In genomic region chr9:99421914-99422313, GRCm38 (mm10) we compare ENCODE assay signal across 29 mouse cellular contexts. TPM values are rescaled to one million over a fixed set of nuclear protein-coding genes. Genes with fewer than 3 reads are reported as not detected.
DNase-seq lines count a peak whose midpoint lies in the region; ATAC-seq and TF ChIP-seq lines count a peak whose summit lies in the region.
"Had no signal": no experiment of that assay in that cellular context is flagged by ENCODE, and none has a peak within 500 bp of the region (broad histone marks: within the 10 kb centered on the region; RNA-seq: fewer than 3 reads in every experiment).

No protein-coding gene starts in this region.

- no peaks in the 10 kb centered on the region for H3K27me3 ChIP-seq in ES-Bruce4 (ENCODE audit: control insufficient read depth, insufficient read depth, low read length, poor library complexity, severe bottlenecking)
- H3K27me3 ChIP-seq in stomach, postnatal 0 days (ENCODE audit: control insufficient read depth, insufficient read depth, low read length) = no peaks in the 10 kb centered on the region
- H3K27me3 ChIP-seq: embryonic facial prominence, embryonic 15.5 days; heart, embryonic 12.5 days; hindbrain, embryonic 15.5 days had no signal

- WGBS in stomach, postnatal 0 days = 75% methylated on average over 3 of the region's 3 CpGs

- ATAC-seq in stomach, postnatal 0 days (ENCODE audit: low FRiP score, low TSS enrichment) = no peak
- ATAC-seq: CD4-positive, CD25-positive, alpha-beta regulatory T cell, adult 4 months; forebrain, embryonic 16.5 days; intestine, embryonic 16.5 days had no signal

- no peak for TF ChIP-seq POLR2A in ES-Bruce4 (IDR thresholded peaks at IDR 0.05; ENCODE audit: insufficient read depth, low read length)

- no peak overlapping the region for H3K4me2 ChIP-seq in stomach, postnatal 0 days (replicated peaks; ENCODE audit: low read depth)
- H3K4me2 ChIP-seq: embryonic facial prominence, embryonic 15.5 days; heart, embryonic 12.5 days; hindbrain, embryonic 15.5 days had no signal

- no peak for TF ChIP-seq EP300 in ES-Bruce4 (IDR thresholded peaks at IDR 0.05; ENCODE audit: insufficient read depth, low read depth, low read length)
- no peak for TF ChIP-seq EP300 in stomach, postnatal 0 days (optimal IDR thresholded peaks at IDR 0.05)

- peaks cover 12% of the 10 kb centered on the region for H3K4me1 ChIP-seq in ES-Bruce4 (ENCODE audit: control insufficient read depth, insufficient read depth, low read length)
- H3K4me1 ChIP-seq in stomach, postnatal 0 days (replicated peaks; ENCODE audit: control insufficient read depth, insufficient read depth) = 0 out of 2 replicates have a peak, but pooled peaks cover 2% of the 10 kb centered on the region

- DNase-seq in layer of hippocampus, adult 2 months (ENCODE audit: low spot score in 2 of 2) = no peak
- DNase-seq in layer of hippocampus, postnatal 14 days (ENCODE audit: low spot score in 2 of 2) = no peak
- DNase-seq in ZHBTc4 (ENCODE audit: low read depth, low spot score) = peak; percentile 60
- no peak for DNase-seq in stomach, postnatal 0 days (ENCODE audit: low spot score)
- no peak for DNase-seq in gastrocnemius, adult 2 months
- DNase-seq in cerebellum, adult 18-20 months = no peak
- DNase-seq: adrenal gland, adult 2 months; adrenal gland, postnatal 25 days; B cell, adult 2 months; cerebellum, adult 8-10 months; cerebellum, postnatal 14 days; embryo, embryonic 11 days; gastrocnemius, postnatal 14 days had no signal

- H3K4me3 ChIP-seq in layer of hippocampus, adult 2 months = no peak overlapping the region
- no peak overlapping the region for H3K4me3 ChIP-seq in ES-Bruce4 (ENCODE audit: low read depth, low read length)
- no peak overlapping the region for H3K4me3 ChIP-seq in stomach, postnatal 0 days (ENCODE audit: low read depth, low read length)
- no peak overlapping the region for H3K4me3 ChIP-seq in gastrocnemius, adult 2 months
- H3K4me3 ChIP-seq: embryonic facial prominence, embryonic 15.5 days; erythroblast, embryonic 14.5 days; forebrain, embryonic 10.5 days; heart, embryonic 12.5 days; hindbrain, embryonic 10.5 days; hindbrain, embryonic 15.5 days had no signal

- H3K27ac ChIP-seq in layer of hippocampus, adult 2 months = peak overlapping the region; percentile 32; the same call in 1 of the 2 replicates
- H3K27ac ChIP-seq in ES-Bruce4 (ENCODE audit: insufficient read depth, low read length) = peak overlapping the region; percentile 18; the same call in 1 of the 2 replicates
- H3K27ac ChIP-seq in stomach, postnatal 0 days (replicated peaks) = no peak overlapping the region
- no peak overlapping the region for H3K27ac ChIP-seq in gastrocnemius, adult 2 months
- H3K27ac ChIP-seq: embryonic facial prominence, embryonic 15.5 days; forebrain, embryonic 10.5 days; hindbrain, embryonic 10.5 days; hindbrain, embryonic 15.5 days had no signal

- intact Hi-C loops in gastrocnemius, adult 2 months (cut with DNase I) = no loop called here

- H3K9me3 ChIP-seq in ES-Bruce4 (replicated peaks; ENCODE audit: control insufficient read depth, insufficient read depth, low read length, poor library complexity, severe bottlenecking) = no peaks in the 10 kb centered on the region
- no peaks in the 10 kb centered on the region for H3K9me3 ChIP-seq in stomach, postnatal 0 days (ENCODE audit: control insufficient read depth, low read length)
- H3K9me3 ChIP-seq: embryonic facial prominence, embryonic 15.5 days; forebrain, embryonic 10.5 days; heart, embryonic 12.5 days; hindbrain, embryonic 10.5 days; hindbrain, embryonic 15.5 days had no signal

- no peak for TF ChIP-seq CTCF in layer of hippocampus, adult 2 months (conservative IDR thresholded peaks at IDR 0.05)
- TF ChIP-seq CTCF in ES-Bruce4 (IDR thresholded peaks at IDR 0.05; ENCODE audit: low read depth, low read length) = no peak
- TF ChIP-seq CTCF in stomach, postnatal 0 days (IDR thresholded peaks at IDR 0.05; ENCODE audit: low read depth) = no peak
- TF ChIP-seq CTCF in gastrocnemius, adult 2 months (IDR thresholded peaks at IDR 0.05) = no peak

- no peak overlapping the region for H3K9ac ChIP-seq in ES-Bruce4 (ENCODE audit: low read depth, poor library complexity, severe bottlenecking)
- H3K9ac ChIP-seq in stomach, postnatal 0 days (ENCODE audit: low read length) = no peak overlapping the region
- H3K9ac ChIP-seq: embryonic facial prominence, embryonic 15.5 days; heart, embryonic 12.5 days; hindbrain, embryonic 15.5 days had no signal

- no peaks in the 10 kb centered on the region for H3K36me3 ChIP-seq in ES-Bruce4 (ENCODE audit: control insufficient read depth, insufficient read depth, low read length, poor library complexity, severe bottlenecking)
- H3K36me3 ChIP-seq in stomach, postnatal 0 days (ENCODE audit: control insufficient read depth, insufficient read depth, low read length) = no peaks in the 10 kb centered on the region
- H3K36me3 ChIP-seq: embryonic facial prominence, embryonic 15.5 days; forebrain, embryonic 10.5 days; heart, embryonic 12.5 days; hindbrain, embryonic 10.5 days; hindbrain, embryonic 15.5 days had no signal

RNA-seq across cellular contexts. Expression of gene Mras, which starts 15.3 kb away (rescaled TPM):
- 100 to 1,000 TPM; 138 to 141 TPM for total RNA-seq in layer of hippocampus, adult 2 months (2021)
- total RNA-seq in layer of hippocampus, postnatal 14 days (2021) = 100 to 1,000 TPM; 102 to 109 TPM
- polyA plus RNA-seq in ES-Bruce4 (2011; ENCODE audit: insufficient read depth, insufficient read length, low read depth, missing spikeins) = 6.0 and 7.9 TPM in 2 replicates
- 5.9 and 10.2 TPM in 2 replicates for polyA plus RNA-seq in stomach, postnatal 0 days (2015; fragmentation: Nextera tagmentation; extraction: Ambion mirVana)
- 1 to 10 TPM; 5.0 to 5.7 TPM for total RNA-seq in gastrocnemius, adult 2 months (2021)
- total RNA-seq: MEL had no signal
- polyA plus RNA-seq: CD4-positive, CD25-positive, alpha-beta regulatory T cell, adult 4 months; erythroblast, embryonic 14.5 days had no signal

RNA-seq across cellular contexts. Expression of gene Nme9, which starts 29.4 kb away (rescaled TPM):
- under 1 TPM; 0.61 to 0.77 TPM for total RNA-seq in layer of hippocampus, adult 2 months (2021)
- 1 to 10 TPM in 1 of 2 experiments, under 1 TPM in 1; 0.64 to 1.1 TPM for total RNA-seq in layer of hippocampus, postnatal 14 days (2021)
- not detected in 2 replicates for polyA plus RNA-seq in ES-Bruce4 (2011; ENCODE audit: insufficient read depth, insufficient read length, low read depth, missing spikeins)
- polyA plus RNA-seq in stomach, postnatal 0 days (2015; fragmentation: Nextera tagmentation; extraction: Ambion mirVana) = not detected in 2 replicates
- not detected for total RNA-seq in gastrocnemius, adult 2 months (2021)
- total RNA-seq: adrenal gland, adult 2 months; adrenal gland, postnatal 25 days; common myeloid progenitor, adult 5-6 weeks; gastrocnemius, postnatal 14 days; heart, adult 8-10 months; heart, postnatal 25 days had no signal
- polyA plus RNA-seq: adrenal gland, adult 2 months; CD4-positive, CD25-positive, alpha-beta regulatory T cell, adult 4 months; embryonic facial prominence, embryonic 11.5 days; erythroblast, embryonic 14.5 days; forebrain, embryonic 10.5 days; frontal cortex, adult 2 months; heart, embryonic 12.5 days had no signal

Comparison
In these comparisons a context has a peak if more than half of its experiments do, and no peak if none do; other contexts are left out.
1. H3K27ac ChIP-seq: peak in layer of hippocampus, adult 2 months (single experiment) and ES-Bruce4 (single experiment); none in stomach, postnatal 0 days (single experiment) and gastrocnemius, adult 2 months (single experiment).
2. RNA of gene Mras, which starts 15.3 kb away (total RNA-seq): 138 to 141 TPM in layer of hippocampus, adult 2 months and 102 to 109 TPM in layer of hippocampus, postnatal 14 days; 5.0 to 5.7 TPM in gastrocnemius, adult 2 months; every median in the first group is over 10 times any median in the second.